Mouse (Mus musculus) c-Kit-positive CD71-negative TER-119-negative erythroid progenitor cells, embryonic 14.5 days (primary cell): Measurements from ENCODE around the gene Krt18.
"Not testable (repeated sequence)": the region's sequence is repeated elsewhere in the genome, so short reads cannot be mapped to it uniquely, and the experiment has no call there.

ENCODE experiments used
- DNase-seq: peaks from one replicate; pipeline ENCODE4 v3.0.0-alpha.2; 2013; ENCODE audit warnings: low read depth

Krt18 gene

GRCm38 (mm10) chr15:102065661-102066325 lies 37.8 kb downstream of the Krt18 start:
- peak; percentile 90 for DNase-seq

- DNase-seq = no peak
These were observed 42.8 kb downstream of the Krt18 start for GRCm38 (mm10) chr15:102070476-102071467.

GRCm38 (mm10) chr15:102072963-102073558 lies 45.1 kb downstream of the Krt18 start:
- no peak for DNase-seq

GRCm38 (mm10) chr15:102073559-102074069 lies 45.6 kb downstream of the Krt18 start, which contains the start of gene Eif4b:
Gene Eif4b, plus strand, starts transcription at chr15:102073773.
- DNase-seq = peak; percentile 99

GRCm38 (mm10) chr15:102074070-102074731 lies 46.2 kb downstream of the Krt18 start:
- peak; percentile 28 for DNase-seq

- DNase-seq = no peak
These were observed 47.1 kb downstream of the Krt18 start for GRCm38 (mm10) chr15:102074876-102075585.

DNA sequence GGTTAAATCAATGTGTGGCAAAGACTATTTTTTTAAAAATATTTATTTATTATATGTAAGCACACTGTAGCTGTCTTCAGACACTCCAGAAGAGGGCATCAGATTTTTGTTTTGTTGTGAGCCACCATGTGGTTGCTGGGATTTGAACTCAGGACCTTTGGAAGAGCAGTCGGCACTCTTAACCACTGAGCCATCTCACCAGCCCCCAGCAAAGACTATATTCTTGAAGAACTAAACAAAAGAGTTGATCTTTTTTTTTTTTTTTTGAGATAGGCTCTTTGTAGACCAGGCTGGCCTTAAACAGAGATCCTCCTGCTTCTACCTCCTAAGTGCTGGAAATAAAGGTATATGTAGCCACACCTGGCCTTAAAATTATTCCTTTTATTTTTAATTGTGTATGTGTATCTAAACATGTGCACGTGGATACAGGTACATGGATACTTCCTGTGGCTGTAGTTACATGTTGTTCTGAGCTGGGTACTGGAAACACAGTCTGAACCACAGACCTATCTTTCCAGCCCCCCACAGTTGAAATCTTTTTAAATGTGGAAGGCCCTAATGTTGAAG lies 49.2 kb downstream of the Krt18 start:
- no peak for DNase-seq

DNA sequence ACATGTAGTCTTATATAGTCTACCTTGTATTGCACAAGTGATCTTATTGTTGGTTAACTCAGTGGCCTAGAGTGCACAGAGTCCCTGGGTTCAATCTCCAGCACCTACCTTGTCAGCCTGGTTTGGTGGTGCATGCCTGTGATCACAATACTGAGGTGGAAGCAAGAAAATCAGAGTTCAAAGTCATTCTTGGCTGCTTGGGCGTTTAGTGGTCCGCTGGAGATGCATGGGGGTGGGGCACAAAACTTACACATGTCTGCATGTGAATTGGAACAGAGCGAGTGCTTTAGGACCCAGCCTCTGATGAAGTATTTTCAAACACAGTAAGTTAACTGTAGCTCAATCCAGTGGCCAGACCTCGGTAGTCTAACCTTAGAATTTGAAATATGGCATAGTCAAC lies 51.2 kb downstream of the Krt18 start:
- no peak for DNase-seq

DNA sequence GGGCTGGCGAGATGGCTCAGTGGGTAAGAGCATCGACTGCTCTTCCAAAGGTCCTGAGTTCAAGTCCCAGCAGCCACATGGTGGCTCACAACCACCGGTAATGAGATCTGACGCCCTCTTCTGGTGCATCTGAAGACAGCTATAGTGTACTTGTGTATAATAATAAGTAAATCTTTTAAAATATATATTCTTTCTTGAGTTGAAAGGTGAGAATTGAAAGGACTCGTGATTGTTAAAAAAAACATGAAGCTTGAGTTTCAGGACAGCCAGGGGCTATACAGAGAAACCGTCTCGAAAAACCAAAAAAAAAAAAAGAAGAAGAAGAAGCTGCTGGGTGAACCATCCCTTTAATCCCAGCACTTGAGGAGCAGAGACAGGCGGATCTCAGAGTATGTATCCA lies 51.9 kb downstream of the Krt18 start:
- DNase-seq = not testable (repeated sequence)

GRCm38 (mm10) chr15:102080429-102080828 lies 52.4 kb downstream of the Krt18 start:
- DNase-seq = no peak
